Mouse (Mus musculus): ENCODE data around the gene Gm17617. TPM values are rescaled to one million over a fixed set of nuclear protein-coding genes. Genes with fewer than 3 reads are reported as not detected.
A peak's percentile ranks its signal among the peaks of the same experiment; 100 is the strongest.
"Not testable (repeated sequence)": the region's sequence is repeated elsewhere in the genome, so short reads cannot be mapped to it uniquely, and the experiment has no call there.

Gene Gm17617
- polyA plus RNA-seq, 1 experiment from 2014 or later: not detected

- WGBS: 15% methylated on average over 8 of the region's 8 CpGs
- Histone ChIP-seq H3K36me3 (ENCODE audit: control insufficient read depth, insufficient read depth, low read length) (peaks cover 10% of the 10 kb centered on the region; the same call in 1 of the 2 replicates), H3K4me3 (ENCODE audit: low read depth, low read length) (peak overlapping the region; percentile 81), H3K4me1 (ENCODE audit: control insufficient read depth, insufficient read depth, low read length) (peaks cover 7% of the 10 kb centered on the region), H3K27ac (ENCODE audit: low read depth, low read length) (peak overlapping the region; percentile 84; the same call in 1 of the 2 replicates), H3K27me3 (replicated peaks; ENCODE audit: control insufficient read depth, insufficient read depth, low read length) (no peaks in the 10 kb centered on the region), H3K9me3 (replicated peaks; ENCODE audit: control insufficient read depth, low read length) (no peaks in the 10 kb centered on the region), H3K9ac (ENCODE audit: low read length) (peak overlapping the region; percentile 89), H3K4me2 (ENCODE audit: low read length) (peak overlapping the region; percentile 84)
- ATAC-seq: no peak
- peak; percentile 5 for DNase-seq (ENCODE audit: low spot score)
Observed at GRCm38 (mm10) chr13:55105953-55106691, 27.2 kb downstream of the Gm17617 start.

- H3K9ac ChIP-seq (ENCODE audit: low read length): peak within 1 kb of the TSS; percentile 89
- ATAC-seq: peak; percentile 92
- H3K36me3 ChIP-seq (ENCODE audit: control insufficient read depth, insufficient read depth, low read length): peaks cover 10% of the 10 kb centered on the region; the same call in 1 of the 2 replicates
- peak within 1 kb of the TSS; percentile 81 for H3K4me3 ChIP-seq (ENCODE audit: low read depth, low read length)
- H3K4me1 ChIP-seq (ENCODE audit: control insufficient read depth, insufficient read depth, low read length): peaks cover 7% of the 10 kb centered on the region
- WGBS: under 1% methylated on average over 62 of the region's 66 CpGs
- no peaks in the 10 kb centered on the region for H3K9me3 ChIP-seq (replicated peaks; ENCODE audit: control insufficient read depth, low read length)
- DNase-seq (ENCODE audit: low spot score): peak; percentile 98
- peak within 1 kb of the TSS; percentile 84 for H3K4me2 ChIP-seq (ENCODE audit: low read length)
- H3K27me3 ChIP-seq (replicated peaks; ENCODE audit: control insufficient read depth, insufficient read depth, low read length): no peaks in the 10 kb centered on the region
- peak within 1 kb of the TSS; percentile 84 for H3K27ac ChIP-seq (ENCODE audit: low read depth, low read length)
Observed at GRCm38 (mm10) chr13:55105045-55105952, 28.0 kb downstream of the Gm17617 start, which contains the start of gene Zfp346. Gene Zfp346 (plus strand): TSS chr13:55105311.

DNA sequence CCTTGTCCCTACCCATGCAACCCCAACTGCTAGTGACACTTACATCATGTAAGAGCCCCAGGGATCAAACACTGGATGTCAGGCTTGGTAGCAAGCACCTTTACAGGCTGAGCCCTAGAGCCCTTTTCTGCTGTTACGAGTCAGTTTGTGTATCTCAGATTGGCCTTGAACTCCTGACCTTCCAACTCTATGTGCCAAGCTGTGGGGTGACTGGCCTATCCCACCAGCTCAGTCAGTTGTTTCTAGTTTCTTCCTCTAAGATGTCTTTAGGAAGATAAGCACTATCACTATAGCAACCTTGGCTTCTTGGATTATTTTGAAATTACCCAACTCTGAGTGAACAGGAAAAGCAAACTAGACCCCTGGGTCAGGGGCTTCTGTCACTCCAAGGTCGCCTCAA is 30.0 kb downstream of the Gm17617 start:
- DNase-seq (ENCODE audit: low spot score): no peak
- peaks cover 13% of the 10 kb centered on the region for H3K4me1 ChIP-seq (ENCODE audit: control insufficient read depth, insufficient read depth, low read length)
- H3K27me3 ChIP-seq (replicated peaks; ENCODE audit: control insufficient read depth, insufficient read depth, low read length): no peaks in the 10 kb centered on the region
- H3K27ac ChIP-seq (ENCODE audit: low read depth, low read length): no peak overlapping the region
- H3K36me3 ChIP-seq (ENCODE audit: control insufficient read depth, insufficient read depth, low read length): peaks cover 10% of the 10 kb centered on the region; the same call in 1 of the 2 replicates
- H3K9ac ChIP-seq (ENCODE audit: low read length): no peak overlapping the region
- no peak overlapping the region for H3K4me3 ChIP-seq (ENCODE audit: low read depth, low read length)
- no peaks in the 10 kb centered on the region for H3K9me3 ChIP-seq (replicated peaks; ENCODE audit: control insufficient read depth, low read length)
- WGBS: 67% methylated on average over 2 of the region's 2 CpGs
- no peak overlapping the region for H3K4me2 ChIP-seq (ENCODE audit: low read length)
- ATAC-seq: no peak

GRCm38 (mm10) chr13:55102366-55102765 is 31.0 kb downstream of the Gm17617 start:
- H3K27ac ChIP-seq (ENCODE audit: low read depth, low read length): no peak overlapping the region
- H3K9me3 ChIP-seq (replicated peaks; ENCODE audit: control insufficient read depth, low read length): no peaks in the 10 kb centered on the region
- H3K27me3 ChIP-seq (replicated peaks; ENCODE audit: control insufficient read depth, insufficient read depth, low read length): no peaks in the 10 kb centered on the region
- H3K9ac ChIP-seq (ENCODE audit: low read length): no peak overlapping the region
- WGBS: 88% methylated on average over 3 of the region's 3 CpGs
- 0 out of 2 replicates have a peak, but pooled peaks cover under 1% of the 10 kb centered on the region for H3K36me3 ChIP-seq (ENCODE audit: control insufficient read depth, insufficient read depth, low read length)
- H3K4me2 ChIP-seq (ENCODE audit: low read length): no peak overlapping the region
- no peak for ATAC-seq
- no peak for DNase-seq (ENCODE audit: low spot score)
- H3K4me3 ChIP-seq (ENCODE audit: low read depth, low read length): no peak overlapping the region
- peaks cover 13% of the 10 kb centered on the region for H3K4me1 ChIP-seq (ENCODE audit: control insufficient read depth, insufficient read depth, low read length)

DNA sequence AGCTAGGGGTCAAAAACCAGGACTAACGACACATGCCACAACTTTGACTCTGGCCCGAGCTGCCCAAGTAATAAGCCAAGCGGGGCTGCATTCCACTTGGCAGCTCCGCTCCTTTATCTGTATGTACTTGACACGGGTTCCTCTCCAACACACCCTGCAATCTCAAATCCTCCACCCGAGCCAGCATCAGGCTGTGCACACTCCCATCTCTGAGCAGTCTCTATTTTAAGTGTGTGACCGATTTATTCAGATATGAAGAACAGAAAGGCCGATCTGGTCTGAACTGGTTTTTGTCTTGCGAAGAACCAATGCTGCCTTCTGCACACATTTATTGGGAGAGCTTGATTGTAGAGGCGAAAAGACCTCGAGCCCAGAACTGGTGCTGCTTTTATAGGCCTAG is 31.7 kb downstream of the Gm17617 start:
- Histone ChIP-seq H3K9ac (ENCODE audit: low read length) (no peak overlapping the region), H3K36me3 (ENCODE audit: control insufficient read depth, insufficient read depth, low read length) (no peaks in the 10 kb centered on the region), H3K9me3 (replicated peaks; ENCODE audit: control insufficient read depth, low read length) (no peaks in the 10 kb centered on the region), H3K27me3 (replicated peaks; ENCODE audit: control insufficient read depth, insufficient read depth, low read length) (no peaks in the 10 kb centered on the region), H3K27ac (ENCODE audit: low read depth, low read length) (no peak overlapping the region), H3K4me3 (ENCODE audit: low read depth, low read length) (no peak overlapping the region), H3K4me1 (ENCODE audit: control insufficient read depth, insufficient read depth, low read length) (peaks cover 13% of the 10 kb centered on the region), H3K4me2 (ENCODE audit: low read length) (no peak overlapping the region)
- WGBS: 95% methylated on average over 11 of the region's 11 CpGs
- ATAC-seq: no peak
- no peak for DNase-seq (ENCODE audit: low spot score)

DNA sequence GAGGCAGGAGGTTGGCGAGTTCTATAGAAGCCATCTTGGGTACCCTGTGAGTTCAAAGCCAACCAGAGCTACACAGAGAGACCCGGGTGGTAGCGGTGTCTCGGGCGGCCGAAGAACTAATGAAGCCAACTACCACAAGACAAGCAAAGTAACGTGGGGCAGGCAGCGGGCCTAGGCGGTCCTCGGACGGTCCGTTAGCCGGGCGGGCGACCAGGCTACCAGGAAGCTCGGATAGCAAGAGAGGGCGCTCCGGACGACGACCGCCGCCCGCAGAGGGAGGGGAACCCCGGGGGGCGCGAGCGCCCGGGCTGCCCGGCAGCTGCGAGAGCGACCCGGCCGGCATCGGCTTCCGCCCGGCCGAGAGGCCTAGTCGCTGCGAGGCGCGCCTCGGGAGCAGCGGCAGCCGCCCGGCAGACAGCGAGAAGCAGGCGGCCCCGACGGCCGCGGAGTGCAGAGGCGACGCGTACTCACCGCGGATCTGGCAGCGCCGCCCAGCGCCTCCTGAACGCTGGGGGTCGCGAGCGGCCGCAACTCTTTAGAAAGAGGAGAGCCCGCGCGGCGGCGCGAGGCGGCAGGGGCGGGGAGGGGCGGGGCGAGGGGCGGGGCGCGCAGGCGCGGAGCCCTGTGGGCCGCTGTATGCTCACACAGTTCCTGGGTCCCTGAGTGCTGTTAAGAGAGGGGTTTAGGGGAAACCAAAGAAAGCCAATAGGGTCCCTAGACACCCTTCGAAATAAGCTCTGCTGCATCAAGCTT is 33.4 kb downstream of the Gm17617 start, which contains the start of gene Uimc1:
Gene Uimc1 (minus strand): TSS at position 575 of the 753 bp plus-strand sequence.
- Histone ChIP-seq H3K4me3 (ENCODE audit: low read depth, low read length) (peak within 1 kb of the TSS; percentile 80), H3K9me3 (replicated peaks; ENCODE audit: control insufficient read depth, low read length) (no peaks in the 10 kb centered on the region), H3K9ac (ENCODE audit: low read length) (peak within 1 kb of the TSS; percentile 89), H3K4me2 (ENCODE audit: low read length) (peak within 1 kb of the TSS; percentile 66), H3K36me3 (ENCODE audit: control insufficient read depth, insufficient read depth, low read length) (no peaks in the 10 kb centered on the region), H3K27ac (ENCODE audit: low read depth, low read length) (peak within 1 kb of the TSS; percentile 90), H3K27me3 (replicated peaks; ENCODE audit: control insufficient read depth, insufficient read depth, low read length) (no peaks in the 10 kb centered on the region), H3K4me1 (ENCODE audit: control insufficient read depth, insufficient read depth, low read length) (peaks cover 7% of the 10 kb centered on the region)
- ATAC-seq (peak; percentile 96), DNase-seq (ENCODE audit: low spot score) (peak; percentile 95)
- WGBS: under 1% methylated on average over 69 of the region's 81 CpGs

DNA sequence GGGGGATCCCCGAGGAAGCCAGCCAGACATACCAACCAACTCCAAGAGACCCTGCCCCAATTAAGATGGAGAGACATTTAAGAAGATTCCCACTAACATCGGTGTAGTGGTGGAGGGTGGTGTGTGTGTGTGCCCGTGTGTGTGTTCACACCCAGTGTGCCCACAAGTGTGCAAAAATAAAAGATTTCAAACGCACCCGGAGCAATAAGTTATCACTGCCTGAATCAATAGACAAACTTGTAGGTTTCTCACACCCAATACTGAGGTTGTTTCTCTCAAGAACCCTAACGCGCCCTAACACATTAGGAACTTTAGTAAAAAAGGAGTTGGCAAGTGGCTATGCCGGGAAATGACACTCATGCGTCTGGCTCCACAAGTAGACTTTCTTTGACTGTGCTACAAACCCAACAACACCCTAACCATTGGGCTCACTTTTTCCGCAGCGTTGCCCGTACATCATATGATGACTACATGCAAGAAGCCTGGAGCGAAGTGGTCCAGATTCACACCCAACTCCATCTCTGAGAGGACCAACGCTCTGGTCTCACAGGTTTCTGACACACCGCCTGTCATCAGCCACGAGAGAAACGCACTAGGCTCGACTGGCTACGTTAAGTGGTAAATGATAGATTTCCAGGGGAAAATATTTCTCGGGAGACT is 34.2 kb downstream of the Gm17617 start:
- no peaks in the 10 kb centered on the region for H3K27me3 ChIP-seq (replicated peaks; ENCODE audit: control insufficient read depth, insufficient read depth, low read length)
- peak overlapping the region; percentile 89 for H3K9ac ChIP-seq (ENCODE audit: low read length)
- H3K4me1 ChIP-seq (ENCODE audit: control insufficient read depth, insufficient read depth, low read length): peaks cover 7% of the 10 kb centered on the region
- H3K27ac ChIP-seq (ENCODE audit: low read depth, low read length): no peak overlapping the region
- H3K36me3 ChIP-seq (ENCODE audit: control insufficient read depth, insufficient read depth, low read length): no peaks in the 10 kb centered on the region
- DNase-seq (ENCODE audit: low spot score) (peak; percentile 40), ATAC-seq (no peak)
- WGBS: 37% methylated on average over 20 of the region's 20 CpGs
- H3K4me2 ChIP-seq (ENCODE audit: low read length): peak overlapping the region; percentile 66
- peak overlapping the region; percentile 80 for H3K4me3 ChIP-seq (ENCODE audit: low read depth, low read length)
- H3K9me3 ChIP-seq (replicated peaks; ENCODE audit: control insufficient read depth, low read length): no peaks in the 10 kb centered on the region

GRCm38 (mm10) chr13:55097841-55098240 is 35.5 kb downstream of the Gm17617 start:
- H3K36me3 ChIP-seq (ENCODE audit: control insufficient read depth, insufficient read depth, low read length); H3K4me2 ChIP-seq (ENCODE audit: low read length); H3K27me3 ChIP-seq (replicated peaks; ENCODE audit: control insufficient read depth, insufficient read depth, low read length); H3K27ac ChIP-seq (ENCODE audit: low read depth, low read length); ATAC-seq; H3K9me3 ChIP-seq (replicated peaks; ENCODE audit: control insufficient read depth, low read length); H3K4me3 ChIP-seq (ENCODE audit: low read depth, low read length); H3K9ac ChIP-seq (ENCODE audit: low read length); H3K4me1 ChIP-seq (ENCODE audit: control insufficient read depth, insufficient read depth, low read length); DNase-seq (ENCODE audit: low spot score): not testable (repeated sequence)
- 89% methylated on average over 3 of the region's 3 CpGs for WGBS
